Mouse (Mus musculus): ENCODE results near the gene Lmbrd1.

- TF ChIP-seq CTCF (IDR thresholded peaks at IDR 0.05; ENCODE audit: borderline replicate concordance, insufficient read depth, low read length), result no peak
- no peak for TF ChIP-seq POLR2A (IDR thresholded peaks at IDR 0.05; ENCODE audit: low read depth, low read length)
Observed at GRCm38 (mm10) chr1:24734866-24735265, 56.4 kb downstream of the Lmbrd1 start.

All from embryonic fibroblast, embryonic 13.5 days (primary cell).